Mouse (Mus musculus): ENCODE measurements around the gene Tas2r140. TPM values are rescaled to one million over a fixed set of nuclear protein-coding genes. Genes with fewer than 3 reads are reported as not detected.

Gene Tas2r140
- not detected in 2 replicates for polyA plus RNA-seq (2012; rRNA removed)

DNA sequence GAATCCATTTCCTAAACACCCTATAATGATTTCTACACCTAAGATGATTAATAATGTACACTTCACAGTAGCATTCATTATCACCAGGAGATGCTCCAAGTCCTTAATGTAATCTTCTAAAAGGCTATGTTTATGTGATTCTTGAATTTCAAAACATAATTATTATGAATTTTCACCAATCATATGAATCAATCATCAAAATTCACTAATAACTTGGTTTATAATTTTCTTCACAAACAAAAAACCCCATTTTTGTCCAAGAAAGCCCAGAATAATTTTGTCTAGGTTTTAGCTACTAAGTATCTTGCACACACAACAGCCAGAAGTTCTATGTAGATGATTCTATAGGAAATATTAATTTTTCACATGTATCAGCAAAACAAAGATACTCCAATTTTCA lies at the start of gene Tas2r140:
Tas2r140 (minus strand) TSS at position 101 of the 400 bp plus-strand sequence.
- DNase-seq (ENCODE audit: low read depth) = no peak

DNA sequence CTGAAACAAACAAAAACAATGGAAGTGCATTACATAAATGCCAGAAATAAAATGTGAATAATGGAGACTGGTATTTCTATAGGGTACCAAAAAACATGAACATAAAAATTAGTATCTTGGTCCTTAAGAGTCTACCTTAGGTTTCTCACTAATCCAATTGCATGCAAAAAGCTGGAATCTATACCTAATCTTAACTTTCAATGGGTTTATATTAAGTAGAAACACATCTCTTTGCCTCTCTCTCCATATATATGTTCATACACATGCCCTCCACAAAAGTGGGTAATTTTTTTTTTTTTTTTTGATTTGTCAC lies 48.9 kb upstream of the Tas2r140 start, which contains the start of gene Smim10l1:
Smim10l1 (plus strand) TSS at position 301 of the 313 bp plus-strand sequence.
- no peak for DNase-seq (ENCODE audit: low read depth)

DNA sequence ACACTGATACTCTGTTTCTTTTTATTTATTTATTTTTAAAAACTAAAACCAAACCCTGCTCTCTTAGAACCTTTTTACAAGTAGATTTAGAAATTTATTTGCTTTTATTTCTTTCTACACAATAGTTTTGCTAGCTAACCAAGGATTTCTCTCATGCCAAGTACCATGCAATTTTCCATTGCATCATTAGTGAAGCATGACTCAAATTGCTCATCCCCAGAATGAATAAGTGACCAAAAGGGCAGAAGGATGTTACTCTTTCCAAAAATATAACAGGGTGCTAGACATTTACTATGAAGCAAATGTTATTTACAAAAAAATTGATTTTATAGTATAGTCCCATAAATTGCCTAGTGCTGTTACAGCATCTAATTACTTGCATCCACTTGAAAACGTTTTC lies 46.8 kb upstream of the Tas2r140 start:
- no peak for DNase-seq (ENCODE audit: low read depth)

DNA sequence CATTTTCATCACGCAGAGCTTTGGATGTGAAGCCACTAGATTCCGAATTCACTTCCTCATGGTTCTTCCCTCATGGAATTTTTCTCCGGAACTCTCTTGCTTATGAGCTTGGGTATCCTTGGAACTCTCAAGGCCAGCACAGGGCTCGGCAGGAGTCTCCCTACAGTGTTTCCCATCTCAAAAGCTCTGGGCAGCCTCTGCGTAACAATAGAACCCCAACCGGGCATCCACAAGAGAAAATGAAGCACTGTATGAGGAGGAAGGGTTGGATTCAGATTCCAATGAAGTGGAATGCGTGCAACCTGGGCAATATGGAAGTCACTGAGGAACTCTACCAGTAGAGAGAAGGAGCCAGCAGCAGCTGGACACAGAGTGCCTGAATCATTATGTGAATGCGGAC lies 36.6 kb upstream of the Tas2r140 start:
- DNase-seq (ENCODE audit: low read depth) = no peak

DNA sequence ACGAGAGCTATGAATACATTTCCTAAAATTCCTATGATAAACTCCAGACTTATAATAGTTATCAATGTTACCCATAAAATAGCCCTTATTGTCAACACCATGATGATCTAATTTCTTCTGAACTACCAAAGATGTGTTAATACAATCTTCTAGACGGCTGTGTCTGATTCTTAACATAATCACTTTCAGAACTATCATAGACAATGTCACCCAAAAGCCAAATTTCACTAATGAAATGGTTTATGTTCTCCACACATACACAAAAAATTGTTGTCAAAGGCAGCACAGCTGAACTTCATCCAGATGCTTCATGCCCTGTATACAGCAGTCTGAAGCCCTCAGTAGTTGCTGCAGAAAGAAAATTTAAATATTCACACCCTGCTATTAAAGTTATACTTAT lies 18.6 kb downstream of the Tas2r140 start, which contains the start of gene Tas2r103:
Tas2r103 (minus strand) TSS at position 101 of the 400 bp plus-strand sequence.
- DNase-seq (ENCODE audit: low read depth) = no peak

Other genes with a start within 250 kb of the Tas2r140 start
- gene Tas2r123, start 208.7 kb downstream of the Tas2r140 start, polyA plus RNA-seq (2012; rRNA removed) = not detected in 2 replicates
- gene Tas2r116, start 200.4 kb downstream of the Tas2r140 start, polyA plus RNA-seq (2012; rRNA removed) = not detected in 2 replicates
- not detected in 2 replicates for gene Tas2r110, start 187.8 kb downstream of the Tas2r140 start, polyA plus RNA-seq (2012; rRNA removed)
- gene Tas2r113, start 162.8 kb downstream of the Tas2r140 start, polyA plus RNA-seq (2012; rRNA removed) = not detected in 2 replicates
- gene Tas2r125, start 146.2 kb downstream of the Tas2r140 start, polyA plus RNA-seq (2012; rRNA removed) = not detected in 2 replicates
- gene Tas2r129, start 104.7 kb downstream of the Tas2r140 start, polyA plus RNA-seq (2012; rRNA removed) = not detected in 2 replicates
- not detected in 2 replicates for gene Tas2r131, start 97.9 kb downstream of the Tas2r140 start, polyA plus RNA-seq (2012; rRNA removed)
- not detected in 2 replicates for gene Tas2r109, start 74.9 kb downstream of the Tas2r140 start, polyA plus RNA-seq (2012; rRNA removed)
- gene Tas2r103, start 18.7 kb downstream of the Tas2r140 start, polyA plus RNA-seq (2012; rRNA removed) = not detected in 2 replicates
- gene Smim10l1, start 49.1 kb upstream of the Tas2r140 start, polyA plus RNA-seq (2012; rRNA removed) = 69.1 and 87.1 TPM in 2 replicates
- not detected in 2 replicates for gene 5530400C23Rik, start 236.4 kb upstream of the Tas2r140 start, polyA plus RNA-seq (2012; rRNA removed)

All from gonadal fat pad, adult 2 months (tissue).